Mouse (Mus musculus) limb, embryonic 13.5 days (tissue): ENCODE measurements around the gene Gm10354. TPM values are rescaled to one million over a fixed set of nuclear protein-coding genes. Genes with fewer than 3 reads are reported as not detected.
A peak's percentile ranks its signal among the peaks of the same experiment; 100 is the strongest.
"Not testable (repeated sequence)": the region's sequence is repeated elsewhere in the genome, so short reads cannot be mapped to it uniquely, and the experiment has no call there.

Source experiments
- ATAC-seq: fragments of 200-750 bp; cut with Nextera tagmentation; 2 replicates; pipeline ENCODE4 v1.8.0; 2017; ENCODE audit warnings: low read depth, moderate number of reproducible peaks, moderate TSS enrichment; ENCODE audit not compliant: low FRiP score
- H3K27ac ChIP-seq: fragments of 300-500 bp; sonication (generic); 2 replicates; pipeline ENCODE4 v1.5.1; 2015; ENCODE audit warnings: inconsistent platforms, mild to moderate bottlenecking, moderate library complexity
- H3K27me3 ChIP-seq: fragments of 300-500 bp; sonication (generic); 2 replicates; pipeline ENCODE4 v1.6.1; 2015; ENCODE audit warnings: mild to moderate bottlenecking, inconsistent platforms
- H3K36me3 ChIP-seq: fragments of 300-500 bp; sonication (generic); 2 replicates; pipeline ENCODE4 v1.6.1; 2015; ENCODE audit warnings: inconsistent platforms, mild to moderate bottlenecking, moderate library complexity
- H3K4me1 ChIP-seq: fragments of 300-500 bp; sonication (generic); 2 replicates; pipeline ENCODE4 v1.6.1; 2015; ENCODE audit warnings: inconsistent platforms
- H3K4me2 ChIP-seq: fragments of 300-500 bp; sonication (generic); replicated peaks from 2 replicates; pipeline ENCODE4 v1.6.1; 2015; ENCODE audit warnings: inconsistent platforms, mild to moderate bottlenecking, moderate library complexity
- H3K4me3 ChIP-seq: fragments of 300-500 bp; sonication (generic); 2 replicates; pipeline ENCODE4 v1.5.1; 2015; ENCODE audit warnings: moderate library complexity, mild to moderate bottlenecking, inconsistent platforms
- H3K9ac ChIP-seq: fragments of 300-500 bp; sonication (generic); 2 replicates; pipeline ENCODE4 v1.6.1; 2015; ENCODE audit warnings: mild to moderate bottlenecking, inconsistent platforms
- H3K9me3 ChIP-seq: fragments of 300-500 bp; sonication (generic); 2 replicates; pipeline ENCODE4 v1.6.1; 2016; ENCODE audit warnings: inconsistent platforms
- WGBS: fragments of 180-500 bp; shearing (Covaris S2); methylation state at CpG from one replicate; pipeline ENCODE4 v1.1.7; 2015; 5-methylcytosine and 5-hydroxymethylcytosine counted together
- polyA plus RNA-seq: library from polyadenylated mRNA; unstranded; fragments of >200 nt; fragmentation: Nextera tagmentation; extraction: Ambion mirVana; gene quantifications from 2 replicates; pipeline ENCODE4 v1.2.1, GENCODE M21; 2015

Gene Gm10354
- polyA plus RNA-seq, 1 experiment from 2014 or later = not detected

GRCm38 (mm10) chr5:14994124-14994523, 15.4 kb upstream of the Gm10354 start:
- 85% methylated on average over 6 of the region's 6 CpGs for WGBS
- H3K4me1 ChIP-seq, H3K36me3 ChIP-seq, H3K4me2 ChIP-seq, H3K27ac ChIP-seq, H3K9ac ChIP-seq, H3K27me3 ChIP-seq, H3K4me3 ChIP-seq: not testable (repeated sequence)
- H3K9me3 ChIP-seq = peaks cover 23% of the 10 kb centered on the region
- peak; percentile 81; the same call in 1 of the 2 replicates for ATAC-seq

GRCm38 (mm10) chr5:14990375-14991158, 11.8 kb upstream of the Gm10354 start:
- H3K4me3 ChIP-seq, H3K36me3 ChIP-seq, H3K9ac ChIP-seq, H3K4me2 ChIP-seq, H3K4me1 ChIP-seq, H3K27me3 ChIP-seq, H3K27ac ChIP-seq: not testable (repeated sequence)
- peak; percentile 61; the same call in 1 of the 2 replicates for ATAC-seq
- WGBS = 76% methylated on average over 8 of the region's 8 CpGs
- H3K9me3 ChIP-seq = peaks cover 18% of the 10 kb centered on the region

- not testable (repeated sequence) for H3K36me3 ChIP-seq, H3K4me2 ChIP-seq, H3K27me3 ChIP-seq, H3K4me1 ChIP-seq, H3K9ac ChIP-seq, H3K4me3 ChIP-seq, H3K27ac ChIP-seq
- 37% methylated on average over 6 of the region's 6 CpGs for WGBS
- H3K9me3 ChIP-seq = peaks cover 19% of the 10 kb centered on the region
- peak; percentile 73 for ATAC-seq
Measured at GRCm38 (mm10) chr5:14986649-14987387, 8.1 kb upstream of the Gm10354 start.

GRCm38 (mm10) chr5:14977368-14977767, 1.4 kb downstream of the Gm10354 start:
- not testable (repeated sequence) for ATAC-seq, H3K4me1 ChIP-seq, H3K36me3 ChIP-seq, H3K27ac ChIP-seq, H3K9ac ChIP-seq, H3K4me3 ChIP-seq, H3K27me3 ChIP-seq, H3K4me2 ChIP-seq
- 75% methylated on average over 4 of the region's 4 CpGs for WGBS
- peaks cover 31% of the 10 kb centered on the region for H3K9me3 ChIP-seq

GRCm38 (mm10) chr5:14975294-14975693, 3.4 kb downstream of the Gm10354 start:
- H3K4me3 ChIP-seq, ATAC-seq, H3K27ac ChIP-seq, H3K36me3 ChIP-seq, H3K4me2 ChIP-seq, H3K9ac ChIP-seq, H3K4me1 ChIP-seq, H3K27me3 ChIP-seq: not testable (repeated sequence)
- H3K9me3 ChIP-seq = peaks cover 36% of the 10 kb centered on the region
- 76% methylated on average over 4 of the region's 4 CpGs for WGBS

- not testable (repeated sequence) for H3K27ac ChIP-seq, H3K9ac ChIP-seq, H3K36me3 ChIP-seq, H3K4me3 ChIP-seq, ATAC-seq, H3K4me1 ChIP-seq, H3K4me2 ChIP-seq, H3K27me3 ChIP-seq
- peaks cover 29% of the 10 kb centered on the region for H3K9me3 ChIP-seq
- 77% methylated on average over 3 of the region's 3 CpGs for WGBS
Measured at GRCm38 (mm10) chr5:14972841-14973240, 5.9 kb downstream of the Gm10354 start.

- H3K9me3 ChIP-seq = peaks cover 20% of the 10 kb centered on the region
- H3K27ac ChIP-seq, H3K9ac ChIP-seq, ATAC-seq, H3K4me2 ChIP-seq, H3K4me1 ChIP-seq, H3K36me3 ChIP-seq, H3K27me3 ChIP-seq, H3K4me3 ChIP-seq: not testable (repeated sequence)
- WGBS = 79% methylated on average over 13 of the region's 13 CpGs
Measured at GRCm38 (mm10) chr5:14963821-14964220, 14.9 kb downstream of the Gm10354 start.

GRCm38 (mm10) chr5:14961502-14961901, 17.2 kb downstream of the Gm10354 start:
- not testable (repeated sequence) for H3K4me3 ChIP-seq, H3K27ac ChIP-seq, ATAC-seq, H3K4me1 ChIP-seq, H3K27me3 ChIP-seq, H3K36me3 ChIP-seq, H3K9ac ChIP-seq, H3K4me2 ChIP-seq
- H3K9me3 ChIP-seq = peaks cover 24% of the 10 kb centered on the region
- 78% methylated on average over 4 of the region's 4 CpGs for WGBS

GRCm38 (mm10) chr5:14955928-14956706, 22.6 kb downstream of the Gm10354 start:
- 86% methylated on average over 1 of the region's 1 CpGs for WGBS
- ATAC-seq, H3K4me1 ChIP-seq: not testable (repeated sequence)

GRCm38 (mm10) chr5:14953587-14953986, 25.1 kb downstream of the Gm10354 start:
- not testable (repeated sequence) for H3K27me3 ChIP-seq, H3K36me3 ChIP-seq, H3K27ac ChIP-seq, ATAC-seq, H3K4me3 ChIP-seq, H3K4me1 ChIP-seq, H3K4me2 ChIP-seq, H3K9ac ChIP-seq
- peaks cover 20% of the 10 kb centered on the region for H3K9me3 ChIP-seq

More at GRCm38 (mm10) chr5:14955928-14956706, 22.6 kb downstream of the Gm10354 start:
- H3K36me3 ChIP-seq, H3K27me3 ChIP-seq, H3K4me3 ChIP-seq, H3K27ac ChIP-seq, H3K9ac ChIP-seq, H3K4me2 ChIP-seq: not testable (repeated sequence)
- H3K9me3 ChIP-seq = peaks cover 23% of the 10 kb centered on the region

- H3K36me3 ChIP-seq, H3K4me2 ChIP-seq, ATAC-seq, H3K27me3 ChIP-seq, H3K4me3 ChIP-seq, H3K27ac ChIP-seq, H3K9ac ChIP-seq, H3K4me1 ChIP-seq: not testable (repeated sequence)
- H3K9me3 ChIP-seq = peaks cover 20% of the 10 kb centered on the region
- 75% methylated on average over 3 of the region's 3 CpGs for WGBS
Measured at GRCm38 (mm10) chr5:14952749-14953148, 26.0 kb downstream of the Gm10354 start.

GRCm38 (mm10) chr5:14951822-14952221, 26.9 kb downstream of the Gm10354 start:
- WGBS = 66% methylated on average over 7 of the region's 7 CpGs
- not testable (repeated sequence) for H3K9ac ChIP-seq, H3K4me3 ChIP-seq, H3K36me3 ChIP-seq, H3K27me3 ChIP-seq, H3K27ac ChIP-seq, H3K4me2 ChIP-seq, H3K4me1 ChIP-seq
- ATAC-seq = peak; percentile 44; the same call in 1 of the 2 replicates
- H3K9me3 ChIP-seq = peaks cover 20% of the 10 kb centered on the region
